Mouse (Mus musculus) heart, embryonic 14.5 days (tissue): Measurements from ENCODE around the gene Trappc1. TPM values are rescaled to one million over a fixed set of nuclear protein-coding genes. Genes with fewer than 3 reads are reported as not detected.
A peak's percentile ranks its signal among the peaks of the same experiment; 100 is the strongest.

ENCODE experiments used
- ATAC-seq: fragments of 200-750 bp; cut with Nextera tagmentation; 2 replicates; pipeline ENCODE4 v1.8.0; 2017; ENCODE audit warnings: low read depth, moderate TSS enrichment; ENCODE audit not compliant: insufficient number of reproducible peaks, insufficient read depth, low FRiP score
- H3K27ac ChIP-seq, 2 experiments: fragments of 200-500 bp in 1 of 2; fragments of 300-500 bp in 1 of 2; sonication (generic) in 1 of 2; replicated peaks in 1 of 2; 2 replicates each; pipeline ENCODE4 v1.5.1; 2012 to 2014; ENCODE audit warnings: low read depth in 2 of 2, low read length in 2 of 2, control low read depth in 1 of 2, mild to moderate bottlenecking in 1 of 2, mixed read lengths in 1 of 2; ENCODE audit not compliant: control insufficient read depth in 1 of 2, insufficient read depth in 1 of 2
- H3K27me3 ChIP-seq: fragments of 300-500 bp; sonication (generic); 2 replicates; pipeline ENCODE4 v1.6.1; 2014; ENCODE audit warnings: mild to moderate bottlenecking, low read length, control low read depth; ENCODE audit not compliant: control insufficient read depth, insufficient read depth
- H3K36me3 ChIP-seq: fragments of 300-500 bp; sonication (generic); 2 replicates; pipeline ENCODE4 v1.6.1; 2014; ENCODE audit warnings: mild to moderate bottlenecking, control low read depth, low read length, mixed read lengths; ENCODE audit not compliant: control insufficient read depth, insufficient read depth
- H3K4me1 ChIP-seq, 2 experiments: fragments of 200-500 bp in 1 of 2; fragments of 300-500 bp in 1 of 2; sonication (generic) in 1 of 2; 2 replicates each; pipeline ENCODE4 v1.6.1; 2012 to 2014; ENCODE audit warnings: low read length in 2 of 2, control low read depth in 1 of 2, mixed read lengths in 1 of 2; ENCODE audit not compliant: control insufficient read depth in 2 of 2, insufficient read depth in 2 of 2
- H3K4me2 ChIP-seq: fragments of 300-500 bp; sonication (generic); 2 replicates; pipeline ENCODE4 v1.6.1; 2014; ENCODE audit warnings: mild to moderate bottlenecking, low read length
- H3K4me3 ChIP-seq, 2 experiments: fragments of 200-500 bp in 1 of 2; fragments of 300-500 bp in 1 of 2; sonication (generic) in 1 of 2; 2 replicates each; pipeline ENCODE4 v1.5.1; 2012 to 2014; ENCODE audit warnings: low read length in 2 of 2, mild to moderate bottlenecking in 2 of 2, control low read depth in 1 of 2, low read depth in 1 of 2, moderate library complexity in 1 of 2; ENCODE audit not compliant: control insufficient read depth in 1 of 2, insufficient read depth in 1 of 2
- H3K9ac ChIP-seq: fragments of 300-500 bp; sonication (generic); 2 replicates; pipeline ENCODE4 v1.6.1; 2014; ENCODE audit warnings: mild to moderate bottlenecking, low read length
- H3K9me3 ChIP-seq: fragments of 300-500 bp; sonication (generic); 2 replicates; pipeline ENCODE4 v1.6.1; 2016; ENCODE audit warnings: low read length, control low read depth; ENCODE audit not compliant: control insufficient read depth
- WGBS: fragments of 180-500 bp; shearing (Covaris S2); extraction: QIAGEN DNeasy Blood & Tissue Kit; methylation state at CpG from one replicate; pipeline ENCODE4 v1.1.7; 2014; 5-methylcytosine and 5-hydroxymethylcytosine counted together
- polyA plus RNA-seq: library from polyadenylated mRNA; unstranded; fragments of >200 nt; fragmentation: Nextera tagmentation; extraction: Ambion mirVana; gene quantifications from 2 replicates; pipeline ENCODE4 v1.2.1, GENCODE M21; 2014

The Trappc1 gene
- polyA plus RNA-seq, 1 experiment from 2014 or later, result 195 TPM

GRCm38 (mm10) chr11:69356544-69356943 lies 32.8 kb downstream of the Trappc1 start:
- ATAC-seq, result no peak
- Histone ChIP-seq H3K36me3 (peaks cover 99% of the 10 kb centered on the region), H3K9me3 (no peaks in the 10 kb centered on the region), H3K4me3 (no peak overlapping the region), H3K9ac (no peak overlapping the region), H3K27me3 (no peaks in the 10 kb centered on the region), H3K4me2 (no peak overlapping the region), H3K27ac (no peak overlapping the region), H3K4me1 (no peaks in the 10 kb centered on the region)
- WGBS, result 87% methylated on average over 5 of the region's 5 CpGs

DNA sequence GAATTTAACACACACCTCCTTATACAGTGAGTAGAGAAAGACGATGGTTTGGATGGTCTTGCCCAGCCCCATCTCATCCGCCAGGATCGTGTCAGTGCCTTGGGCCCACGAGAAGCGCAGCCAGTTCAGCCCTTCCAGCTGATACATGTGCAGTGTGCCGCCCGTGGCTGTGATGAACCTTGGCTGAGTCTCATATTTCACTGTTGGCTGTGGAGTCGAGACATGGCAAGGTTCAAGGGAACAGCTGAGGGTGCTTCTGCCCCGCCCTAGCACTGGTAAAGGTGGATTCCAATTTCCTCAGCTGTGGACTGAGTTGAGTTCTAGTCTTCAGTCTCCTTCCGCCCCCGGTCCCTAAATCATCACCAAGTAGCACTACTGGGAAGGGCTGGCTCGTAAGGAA lies 33.9 kb downstream of the Trappc1 start:
- 88% methylated on average over 12 of the region's 12 CpGs for WGBS
- H3K36me3 ChIP-seq, result peaks cover 97% of the 10 kb centered on the region
- ATAC-seq, result no peak
- H3K27me3 ChIP-seq, result no peaks in the 10 kb centered on the region
- H3K4me1 ChIP-seq, result no peaks in the 10 kb centered on the region
- no peak overlapping the region for H3K9ac ChIP-seq
- no peak overlapping the region for H3K4me2 ChIP-seq
- no peak overlapping the region for H3K4me3 ChIP-seq
- no peak overlapping the region for H3K27ac ChIP-seq
- H3K9me3 ChIP-seq, result no peaks in the 10 kb centered on the region

DNA sequence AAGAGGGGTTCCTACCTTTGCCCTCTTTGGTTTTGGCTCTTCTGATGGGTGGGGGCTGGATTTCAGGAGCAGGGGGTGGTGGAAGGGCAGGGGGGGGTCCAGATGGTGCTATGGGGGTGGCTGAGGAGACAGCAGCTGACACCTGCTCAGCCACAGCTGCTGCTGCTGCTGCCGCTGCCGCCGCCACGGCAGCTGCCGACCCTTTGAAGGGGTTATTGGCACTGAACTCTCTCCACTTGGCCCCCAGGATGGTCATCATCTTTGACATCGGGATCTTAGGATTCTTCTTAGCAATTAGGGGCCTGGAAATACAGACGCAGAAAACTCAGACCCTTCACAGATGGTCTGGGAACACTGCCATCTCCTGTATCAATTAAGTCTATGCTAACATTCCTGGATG lies 38.2 kb downstream of the Trappc1 start:
- no peak overlapping the region for H3K9ac ChIP-seq
- H3K9me3 ChIP-seq, result no peaks in the 10 kb centered on the region
- ATAC-seq, result no peak
- peaks cover 69% of the 10 kb centered on the region for H3K36me3 ChIP-seq
- H3K27me3 ChIP-seq, result no peaks in the 10 kb centered on the region
- peaks cover 20% of the 10 kb centered on the region in 2 experiments for H3K4me1 ChIP-seq
- no peak overlapping the region for H3K27ac ChIP-seq
- H3K4me2 ChIP-seq, result no peak overlapping the region
- H3K4me3 ChIP-seq, result no peak overlapping the region
- WGBS, result 82% methylated on average over 7 of the region's 7 CpGs

DNA sequence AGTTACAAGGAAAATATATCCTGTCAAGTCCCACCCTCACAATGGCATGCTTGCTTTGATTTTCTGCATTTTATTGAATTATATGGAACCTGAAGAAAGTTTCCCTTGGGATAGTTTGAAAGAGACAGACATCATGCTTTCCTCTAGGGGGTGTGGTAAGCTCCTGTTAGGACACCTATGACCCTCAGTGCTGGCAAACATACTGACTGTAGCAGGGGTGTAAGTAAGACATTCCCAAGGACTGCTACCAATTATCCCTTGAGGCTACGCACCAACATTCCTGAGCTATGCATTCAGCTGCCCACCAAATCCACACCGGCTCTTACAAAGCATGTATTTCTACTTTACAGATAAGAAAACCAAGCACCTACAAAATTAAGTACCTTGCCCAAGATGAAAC lies 38.7 kb downstream of the Trappc1 start:
- no peak overlapping the region for H3K4me2 ChIP-seq
- no peak overlapping the region for H3K9ac ChIP-seq
- no peaks in the 10 kb centered on the region for H3K9me3 ChIP-seq
- H3K4me3 ChIP-seq, result no peak overlapping the region
- no peak overlapping the region for H3K27ac ChIP-seq
- WGBS, result 82% methylated on average over 2 of the region's 2 CpGs
- H3K4me1 ChIP-seq, result peaks cover 24 to 25% of the 10 kb centered on the region in 2 experiments
- no peaks in the 10 kb centered on the region for H3K27me3 ChIP-seq
- peaks cover 64% of the 10 kb centered on the region for H3K36me3 ChIP-seq
- no peak for ATAC-seq

DNA sequence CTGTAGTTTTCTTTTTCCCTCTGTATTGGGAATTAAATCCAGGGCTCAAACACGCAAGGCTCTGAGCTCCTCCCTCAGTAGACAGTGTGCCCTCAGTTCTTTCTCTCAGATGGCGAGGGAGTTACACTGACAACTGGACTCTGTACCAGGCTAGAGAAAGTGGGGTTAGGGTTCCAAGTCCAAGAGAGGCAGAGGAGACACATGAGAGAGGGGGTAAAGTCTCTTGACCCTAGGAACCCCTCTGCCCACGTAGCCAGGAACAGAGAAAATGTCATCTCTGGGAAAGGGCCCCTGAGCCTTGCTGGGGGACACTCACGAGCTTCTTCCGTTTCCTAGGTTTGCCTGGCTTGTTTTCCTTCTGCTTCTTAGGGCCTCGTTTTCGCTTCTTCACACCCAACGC lies 40.6 kb downstream of the Trappc1 start:
- Histone ChIP-seq H3K27me3 (no peaks in the 10 kb centered on the region), H3K4me2 (peak overlapping the region; percentile 93), H3K4me1 (peaks cover 28 to 32% of the 10 kb centered on the region in 2 experiments), H3K4me3 (no peak overlapping the region), H3K9me3 (no peaks in the 10 kb centered on the region), H3K9ac (peak overlapping the region; percentile 34), H3K36me3 (peaks cover 45% of the 10 kb centered on the region), H3K27ac (peak overlapping the region in 1 of 2 experiments; percentile 97; a peak in 1 of 4 replicates)
- ATAC-seq, result no peak
- 53% methylated on average over 8 of the region's 8 CpGs for WGBS

DNA sequence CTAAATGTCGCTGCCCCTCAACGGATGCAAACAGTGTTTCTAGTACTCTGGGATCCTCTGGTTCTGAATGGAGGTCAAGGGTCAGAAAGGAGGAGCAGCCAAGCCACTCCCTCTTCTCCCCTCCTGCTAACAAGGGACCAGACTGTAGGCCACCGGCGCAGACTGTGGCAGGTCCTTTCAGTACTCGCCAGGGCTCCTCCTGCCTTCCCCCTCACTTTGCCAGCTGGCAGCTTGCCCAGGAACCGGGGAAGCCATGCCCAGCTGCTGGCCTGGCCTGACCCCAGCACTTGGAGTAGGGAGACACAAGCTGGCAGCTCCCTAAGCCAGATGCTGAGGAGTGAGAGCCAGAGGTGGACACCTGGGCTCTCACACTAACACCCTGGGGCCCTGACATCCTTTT lies 41.1 kb downstream of the Trappc1 start:
- Histone ChIP-seq H3K27ac (peak overlapping the region in 1 of 2 experiments; percentile 97; a peak in 2 of 4 replicates), H3K9me3 (no peaks in the 10 kb centered on the region), H3K27me3 (no peaks in the 10 kb centered on the region), H3K9ac (peak overlapping the region; percentile 56; the same call in 1 of the 2 replicates), H3K4me2 (peak overlapping the region; percentile 93), H3K36me3 (peaks cover 40% of the 10 kb centered on the region), H3K4me3 (no peak overlapping the region), H3K4me1 (peaks cover 28 to 37% of the 10 kb centered on the region in 2 experiments)
- WGBS, result under 1% methylated on average over 6 of the region's 6 CpGs
- peak; percentile 68 for ATAC-seq

- H3K27me3 ChIP-seq, result no peaks in the 10 kb centered on the region
- H3K27ac ChIP-seq, result peak overlapping the region; percentile 66 to 97
- peak overlapping the region; percentile 56 for H3K9ac ChIP-seq
- WGBS, result 32% methylated on average over 6 of the region's 6 CpGs
- peaks cover 29 to 42% of the 10 kb centered on the region in 2 experiments for H3K4me1 ChIP-seq
- H3K4me2 ChIP-seq, result peak overlapping the region; percentile 93
- no peak for ATAC-seq
- H3K36me3 ChIP-seq, result peaks cover 32% of the 10 kb centered on the region
- peak overlapping the region; percentile 7 to 97; a peak in 3 of 4 replicates for H3K4me3 ChIP-seq
- H3K9me3 ChIP-seq, result no peaks in the 10 kb centered on the region
Observed at GRCm38 (mm10) chr11:69365722-69366121, 41.9 kb downstream of the Trappc1 start.
